In genomic region chr1:119189461-119190066, GRCm38 (mm10) we compare ENCODE assay signal across 9 mouse cellular contexts.
DNase-seq lines count a peak whose midpoint lies in the region; ATAC-seq and TF ChIP-seq lines count a peak whose summit lies in the region.
"Had no signal": no experiment of that assay in that cellular context is flagged by ENCODE, and none has a peak within 500 bp of the region (broad histone marks: within the 10 kb centered on the region; RNA-seq: fewer than 3 reads in every experiment).

No protein-coding gene starts in this region.

- peak; percentile 93 for ATAC-seq in frontal cortex, adult (ENCODE audit: low TSS enrichment)
- ATAC-seq in intestine, postnatal 0 days: no peak
- ATAC-seq in liver, embryonic 12.5 days: no peak
- ATAC-seq in CD4-positive, CD25-positive, alpha-beta regulatory T cell, adult 4 months: no peak

- no peaks in the 10 kb centered on the region for H3K9me3 ChIP-seq in intestine, postnatal 0 days (ENCODE audit: control insufficient read depth)
- H3K9me3 ChIP-seq in liver, embryonic 12.5 days (replicated peaks): no peaks in the 10 kb centered on the region

- no peaks in the 10 kb centered on the region for H3K36me3 ChIP-seq in intestine, postnatal 0 days (ENCODE audit: control insufficient read depth, insufficient read depth)
- H3K36me3 ChIP-seq in liver, embryonic 12.5 days: no peaks in the 10 kb centered on the region

- H3K9ac ChIP-seq in intestine, postnatal 0 days (ENCODE audit: low read depth, low read length): no peak overlapping the region
- no peak overlapping the region for H3K9ac ChIP-seq in liver, embryonic 12.5 days

- TF ChIP-seq CTCF in intestine, postnatal 0 days (IDR thresholded peaks at IDR 0.05; ENCODE audit: low read depth): no peak

- DNase-seq in lung, postnatal 14 days: peak; percentile 2
- DNase-seq in lung, adult 18-20 months: no peak
- peak; percentile 75 for DNase-seq in right cerebral cortex, postnatal 25 days
- no peak for DNase-seq in gastrocnemius, adult 8-10 months (ENCODE audit: low spot score in 2 of 2)

- H3K27ac ChIP-seq in intestine, postnatal 0 days (ENCODE audit: low read depth, low read length): no peak overlapping the region
- no peak overlapping the region for H3K27ac ChIP-seq in liver, embryonic 12.5 days

- no peaks in the 10 kb centered on the region for H3K4me1 ChIP-seq in intestine, postnatal 0 days (replicated peaks; ENCODE audit: control insufficient read depth, insufficient read depth, low read length)
- H3K4me1 ChIP-seq in liver, embryonic 12.5 days: no peaks in the 10 kb centered on the region; the same call in 1 of the 2 replicates

- H3K4me3 ChIP-seq in intestine, postnatal 0 days (ENCODE audit: low read depth, low read length): peak overlapping the region; percentile 21; the same call in 1 of the 2 replicates
- H3K4me3 ChIP-seq in liver, embryonic 12.5 days: no peak overlapping the region; the same call in 1 of the 2 replicates
- H3K4me3 ChIP-seq: myocyte had no signal

- WGBS in intestine, postnatal 0 days: 1% methylated on average over 23 of the region's 23 CpGs
- 4% methylated on average over 23 of the region's 23 CpGs for WGBS in liver, embryonic 12.5 days (ENCODE audit: insufficient replicate concordance)

- H3K27me3 ChIP-seq in intestine, postnatal 0 days (replicated peaks; ENCODE audit: control insufficient read depth, insufficient read depth, low read length): no peaks in the 10 kb centered on the region
- H3K27me3 ChIP-seq in liver, embryonic 12.5 days (replicated peaks): peaks cover 25% of the 10 kb centered on the region

- peak overlapping the region; percentile 61 for H3K4me2 ChIP-seq in intestine, postnatal 0 days (replicated peaks; ENCODE audit: low read depth)
- peak overlapping the region; percentile 37 for H3K4me2 ChIP-seq in liver, embryonic 12.5 days

Comparison
In these comparisons a context has a peak if more than half of its experiments do, and no peak if none do; other contexts are left out.
1. DNase-seq: peak in lung, postnatal 14 days (single experiment) and right cerebral cortex, postnatal 25 days (single experiment); none in lung, adult 18-20 months (0 of 2) and gastrocnemius, adult 8-10 months (0 of 2).